Mouse (Mus musculus) limb, embryonic 12.5 days (tissue): Measurements from ENCODE around the gene Csdc2. TPM values are rescaled to one million over a fixed set of nuclear protein-coding genes. Genes with fewer than 3 reads are reported as not detected.

Experiments used
- ATAC-seq: fragments of 200-750 bp; cut with Nextera tagmentation; 2 replicates; pipeline ENCODE4 v1.8.0; 2017; ENCODE audit warnings: low read depth, moderate TSS enrichment; ENCODE audit not compliant: insufficient number of reproducible peaks, insufficient read depth, low FRiP score, low TSS enrichment
- H3K27ac ChIP-seq: fragments of 300-500 bp; sonication (generic); 2 replicates; pipeline ENCODE4 v1.5.1; 2016; ENCODE audit warnings: mild to moderate bottlenecking, moderate library complexity
- H3K27me3 ChIP-seq: fragments of 300-500 bp; sonication (generic); 2 replicates; pipeline ENCODE4 v1.6.1; 2016; ENCODE audit warnings: mild to moderate bottlenecking, moderate library complexity
- H3K36me3 ChIP-seq: fragments of 300-500 bp; sonication (generic); 2 replicates; pipeline ENCODE4 v1.6.1; 2016; ENCODE audit warnings: mild to moderate bottlenecking, moderate library complexity
- H3K4me1 ChIP-seq: fragments of 300-500 bp; sonication (generic); replicated peaks from 2 replicates; pipeline ENCODE4 v1.6.1; 2016
- H3K4me2 ChIP-seq: fragments of 300-500 bp; sonication (generic); 2 replicates; pipeline ENCODE4 v1.6.1; 2016; ENCODE audit warnings: mild to moderate bottlenecking, moderate library complexity
- H3K4me3 ChIP-seq: fragments of 300-500 bp; sonication (generic); replicated peaks from 2 replicates; pipeline ENCODE4 v1.5.1; 2016; ENCODE audit warnings: mild to moderate bottlenecking
- H3K9ac ChIP-seq: fragments of 300-500 bp; sonication (generic); replicated peaks from 2 replicates; pipeline ENCODE4 v1.6.1; 2016; ENCODE audit warnings: mild to moderate bottlenecking, moderate library complexity
- H3K9me3 ChIP-seq: fragments of 300-500 bp; sonication (generic); 2 replicates; pipeline ENCODE4 v1.6.1; 2016; ENCODE audit warnings: mild to moderate bottlenecking, moderate library complexity
- WGBS: fragments of 180-500 bp; shearing (Covaris S2); methylation state at CpG from one replicate; pipeline ENCODE4 v1.1.7; 2016; 5-methylcytosine and 5-hydroxymethylcytosine counted together
- polyA plus RNA-seq: library from polyadenylated mRNA; unstranded; fragments of >200 nt; fragmentation: Nextera tagmentation; extraction: Ambion mirVana; gene quantifications from 2 replicates; pipeline ENCODE4 v1.2.1, GENCODE M21; 2016

Csdc2 gene
- 7.9 and 9.6 TPM in 2 replicates for polyA plus RNA-seq

DNA sequence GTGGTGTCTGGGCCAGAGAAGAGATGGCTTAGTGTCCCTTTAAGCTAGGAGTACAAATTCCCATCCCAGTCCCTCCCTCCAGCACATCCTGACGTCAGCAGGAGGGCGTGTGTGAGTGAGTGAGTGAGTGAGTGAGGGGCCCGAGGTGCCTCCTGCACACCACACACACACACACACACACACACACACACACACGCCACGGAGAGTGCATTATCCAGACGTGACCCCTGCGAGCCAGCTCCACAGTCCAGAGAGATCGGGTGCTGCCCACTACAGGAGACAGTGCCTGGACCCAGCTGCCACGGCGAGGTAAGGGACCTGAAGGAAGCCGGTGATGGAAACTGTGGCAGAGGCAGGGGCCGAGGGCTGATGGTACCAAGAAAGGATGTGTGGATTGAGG is at the start of gene Csdc2:
Gene Csdc2, plus strand, starts transcription at position 81 of the 400 bp plus-strand sequence.
- Histone ChIP-seq H3K4me3 (peak within 1 kb of the TSS; percentile 49), H3K27me3 (peaks cover 7% of the 10 kb centered on the region), H3K36me3 (no peaks in the 10 kb centered on the region), H3K9me3 (no peaks in the 10 kb centered on the region), H3K9ac (peak within 1 kb of the TSS; percentile 61), H3K4me2 (peak within 1 kb of the TSS; percentile 72), H3K4me1 (peaks cover 32% of the 10 kb centered on the region), H3K27ac (0 out of 2 replicates have a peak within 1 kb of the TSS, but pooled peaks have one; percentile 56)
- 0% methylated on average over 12 of the region's 12 CpGs for WGBS
- peak; percentile 55 for ATAC-seq

DNA sequence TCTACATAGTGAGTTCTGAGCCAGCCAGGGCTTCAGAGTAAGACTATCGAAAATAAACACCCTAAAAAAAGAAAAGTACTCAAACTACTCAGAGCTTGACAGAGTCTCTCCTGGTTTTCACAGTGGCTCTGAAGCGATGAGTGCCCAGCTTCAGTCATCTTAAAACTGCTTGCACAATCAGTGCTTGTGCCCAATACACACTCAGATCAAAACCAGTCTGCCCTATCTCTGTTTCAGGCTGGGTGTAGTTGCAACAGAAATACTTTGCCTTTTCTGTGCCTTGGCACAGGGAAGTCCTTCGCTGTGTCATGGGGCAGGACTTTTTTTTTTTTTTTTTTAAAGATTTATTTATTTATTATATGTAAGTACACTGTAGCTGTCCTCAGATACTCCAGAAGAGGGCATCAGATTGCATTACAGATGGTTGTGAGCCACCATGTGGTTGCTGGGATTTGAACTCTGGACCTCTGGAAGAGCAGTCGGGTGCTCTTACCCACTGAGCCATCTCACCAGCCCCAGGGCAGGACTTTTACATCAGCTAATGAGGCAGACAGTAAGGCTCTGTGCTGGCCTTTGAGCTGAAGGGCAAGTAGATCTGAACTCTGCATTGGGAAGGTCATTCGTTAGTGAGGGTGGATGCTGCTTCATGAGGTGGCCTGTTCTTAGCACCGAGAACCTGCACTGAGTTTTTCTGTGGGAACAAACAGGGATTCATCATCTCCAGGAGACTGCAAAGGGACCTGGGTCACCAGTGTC is 49.6 kb upstream of the Csdc2 start:
- Histone ChIP-seq H3K4me2 (no peak overlapping the region), H3K4me1 (no peaks in the 10 kb centered on the region), H3K9ac (no peak overlapping the region), H3K9me3 (no peaks in the 10 kb centered on the region), H3K27me3 (no peaks in the 10 kb centered on the region), H3K36me3 (peaks cover 48% of the 10 kb centered on the region), H3K4me3 (no peak overlapping the region), H3K27ac (no peak overlapping the region)
- no peak for ATAC-seq
- WGBS = 91% methylated on average over 6 of the region's 6 CpGs

DNA sequence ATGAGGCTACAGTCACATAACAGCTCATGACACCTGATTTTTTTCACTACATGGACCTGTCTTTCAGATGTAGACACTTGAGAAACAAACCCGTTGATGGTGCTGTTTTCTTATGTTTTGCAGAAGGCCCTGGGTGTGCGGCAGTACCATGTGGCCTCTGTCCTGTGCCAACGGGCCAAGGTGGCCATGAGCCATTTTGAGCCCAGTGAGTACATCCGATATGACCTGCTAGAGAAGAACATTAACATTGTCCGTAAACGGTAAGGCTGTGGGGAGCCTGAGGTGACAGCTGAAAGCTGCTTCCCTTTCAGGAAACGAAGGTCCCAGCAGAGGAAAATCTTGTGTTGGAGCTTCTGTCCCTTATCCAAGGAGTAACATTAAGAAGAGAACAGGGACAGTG is 47.4 kb upstream of the Csdc2 start:
- Histone ChIP-seq H3K9ac (no peak overlapping the region), H3K9me3 (no peaks in the 10 kb centered on the region), H3K4me3 (no peak overlapping the region), H3K27me3 (no peaks in the 10 kb centered on the region), H3K4me1 (no peaks in the 10 kb centered on the region), H3K36me3 (peaks cover 63% of the 10 kb centered on the region), H3K4me2 (no peak overlapping the region), H3K27ac (no peak overlapping the region)
- 93% methylated on average over 7 of the region's 7 CpGs for WGBS
- ATAC-seq = no peak

DNA sequence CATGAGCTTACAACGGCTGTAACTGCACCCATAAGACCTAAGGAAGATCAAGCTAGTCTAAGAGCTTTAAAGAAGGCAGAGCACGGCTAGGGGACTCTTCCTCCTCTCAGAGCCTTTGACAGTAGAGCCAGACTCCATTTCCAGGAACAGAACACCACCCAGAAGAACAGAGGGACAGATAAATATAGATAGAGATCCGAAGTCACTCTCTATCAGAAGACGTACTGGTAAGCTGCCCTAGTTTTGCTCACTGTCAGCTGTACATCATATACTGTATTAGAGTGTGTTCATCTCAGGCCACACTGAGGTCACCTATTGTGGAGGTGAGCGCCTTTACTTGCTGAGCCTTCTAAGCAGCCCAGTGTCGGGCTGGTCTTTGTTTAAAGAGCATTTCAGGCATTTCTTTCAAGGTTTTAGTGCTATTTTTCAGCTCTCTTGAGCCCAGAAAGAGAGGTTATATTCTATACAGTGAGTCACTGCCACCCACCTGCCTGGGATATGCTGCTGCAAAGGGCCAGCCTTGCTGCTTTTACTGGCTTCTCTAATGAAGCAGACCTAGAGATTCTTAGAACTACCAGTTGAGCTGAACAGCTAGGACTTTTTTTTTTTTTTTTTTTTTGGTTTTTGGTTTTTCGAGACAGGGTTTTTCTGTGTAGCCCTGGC is 45.3 kb upstream of the Csdc2 start:
- Histone ChIP-seq H3K9ac (no peak overlapping the region), H3K36me3 (peaks cover 78% of the 10 kb centered on the region), H3K4me2 (no peak overlapping the region), H3K27ac (no peak overlapping the region), H3K4me3 (no peak overlapping the region), H3K4me1 (no peaks in the 10 kb centered on the region), H3K27me3 (no peaks in the 10 kb centered on the region), H3K9me3 (no peaks in the 10 kb centered on the region)
- 91% methylated on average over 7 of the region's 7 CpGs for WGBS
- ATAC-seq = no peak

DNA sequence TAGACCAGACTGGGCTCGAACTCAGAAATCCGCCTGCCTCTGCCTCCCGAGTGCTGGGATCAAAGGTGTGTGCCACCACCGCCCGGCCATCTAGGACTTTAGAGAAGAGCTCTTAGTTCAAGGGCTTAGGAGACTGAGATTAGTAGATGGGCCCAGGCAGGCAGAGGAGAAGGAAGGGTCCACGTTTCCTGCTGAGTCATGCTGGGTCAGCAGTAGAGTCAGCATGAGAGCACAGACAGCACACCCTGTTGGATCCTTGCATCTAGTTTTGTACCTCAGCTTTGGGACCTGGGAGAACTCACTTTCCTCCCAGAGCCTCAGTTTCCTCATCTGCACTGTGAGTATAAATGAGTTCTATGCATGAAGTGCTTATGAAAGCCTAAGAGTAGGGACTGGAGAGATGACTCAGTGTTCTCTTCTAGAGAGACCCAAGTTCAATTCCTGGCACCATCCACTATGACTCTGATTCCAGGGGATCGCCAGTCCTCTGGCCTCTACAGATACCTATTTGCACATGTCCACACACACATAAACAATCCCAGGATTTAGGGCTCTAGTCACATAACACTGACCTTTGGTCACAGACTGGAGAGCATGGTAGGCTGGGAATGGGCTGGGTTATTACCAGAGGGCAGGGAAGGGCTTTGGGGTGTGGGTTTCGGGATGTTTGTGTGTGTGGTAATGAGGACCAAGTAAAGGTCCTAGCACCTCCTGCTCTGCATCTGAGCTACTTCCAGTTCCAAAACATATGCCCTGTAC is 44.6 kb upstream of the Csdc2 start:
- H3K9ac ChIP-seq = no peak overlapping the region
- no peaks in the 10 kb centered on the region for H3K9me3 ChIP-seq
- no peaks in the 10 kb centered on the region for H3K4me1 ChIP-seq
- H3K4me2 ChIP-seq = no peak overlapping the region
- WGBS = 93% methylated on average over 8 of the region's 8 CpGs
- no peaks in the 10 kb centered on the region for H3K27me3 ChIP-seq
- no peak overlapping the region for H3K4me3 ChIP-seq
- no peak overlapping the region for H3K27ac ChIP-seq
- H3K36me3 ChIP-seq = peaks cover 79% of the 10 kb centered on the region
- no peak for ATAC-seq

DNA sequence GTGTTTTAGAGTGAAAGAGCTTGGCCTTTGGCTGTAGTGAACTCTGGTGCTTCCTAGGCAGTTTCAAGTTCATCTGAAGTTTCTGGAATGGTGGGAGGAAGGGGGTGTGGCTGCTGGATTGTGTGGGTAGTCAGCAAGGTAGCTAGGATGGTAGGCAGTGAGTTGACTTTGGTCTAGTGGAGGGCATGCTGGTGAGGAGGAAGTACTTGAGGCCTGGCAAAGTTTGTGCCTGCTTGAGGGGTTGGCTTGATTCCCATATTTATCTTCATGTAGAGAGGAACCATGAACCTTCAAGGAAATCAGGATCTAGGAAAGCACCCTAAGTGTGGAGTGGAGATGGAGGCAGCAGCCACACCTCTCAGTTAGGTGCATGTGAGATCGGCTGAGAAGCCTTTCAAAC is 42.6 kb upstream of the Csdc2 start:
- Histone ChIP-seq H3K9ac (no peak overlapping the region), H3K4me3 (no peak overlapping the region), H3K9me3 (no peaks in the 10 kb centered on the region), H3K36me3 (peaks cover 87% of the 10 kb centered on the region), H3K27ac (no peak overlapping the region), H3K4me2 (no peak overlapping the region), H3K4me1 (no peaks in the 10 kb centered on the region), H3K27me3 (no peaks in the 10 kb centered on the region)
- 87% methylated on average over 1 of the region's 1 CpGs for WGBS
- no peak for ATAC-seq

DNA sequence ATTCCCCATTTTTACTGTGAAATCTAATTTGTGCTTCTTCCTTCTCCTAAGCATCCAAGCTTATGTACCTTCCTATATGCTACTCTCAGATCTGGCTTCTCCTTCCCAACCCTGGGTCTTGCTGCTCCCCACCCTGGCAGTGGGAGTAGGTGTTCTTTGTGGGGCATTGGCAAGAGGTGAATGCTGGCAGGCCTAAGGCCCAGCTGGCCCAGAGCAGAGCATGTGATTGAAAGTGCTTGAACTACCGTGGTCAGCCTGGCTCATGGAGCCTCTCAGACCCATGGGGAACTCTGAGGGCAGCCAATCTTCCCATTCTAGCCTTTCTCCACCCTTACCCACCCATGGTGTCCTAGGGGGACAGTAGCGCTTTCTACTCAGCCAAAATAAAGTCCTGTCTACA is 40.2 kb upstream of the Csdc2 start:
- Histone ChIP-seq H3K9me3 (no peaks in the 10 kb centered on the region), H3K36me3 (peaks cover 83% of the 10 kb centered on the region), H3K4me3 (no peak overlapping the region), H3K9ac (no peak overlapping the region), H3K27me3 (no peaks in the 10 kb centered on the region), H3K4me2 (no peak overlapping the region), H3K4me1 (no peaks in the 10 kb centered on the region), H3K27ac (no peak overlapping the region)
- no peak for ATAC-seq
- WGBS = 81% methylated on average over 2 of the region's 2 CpGs

DNA sequence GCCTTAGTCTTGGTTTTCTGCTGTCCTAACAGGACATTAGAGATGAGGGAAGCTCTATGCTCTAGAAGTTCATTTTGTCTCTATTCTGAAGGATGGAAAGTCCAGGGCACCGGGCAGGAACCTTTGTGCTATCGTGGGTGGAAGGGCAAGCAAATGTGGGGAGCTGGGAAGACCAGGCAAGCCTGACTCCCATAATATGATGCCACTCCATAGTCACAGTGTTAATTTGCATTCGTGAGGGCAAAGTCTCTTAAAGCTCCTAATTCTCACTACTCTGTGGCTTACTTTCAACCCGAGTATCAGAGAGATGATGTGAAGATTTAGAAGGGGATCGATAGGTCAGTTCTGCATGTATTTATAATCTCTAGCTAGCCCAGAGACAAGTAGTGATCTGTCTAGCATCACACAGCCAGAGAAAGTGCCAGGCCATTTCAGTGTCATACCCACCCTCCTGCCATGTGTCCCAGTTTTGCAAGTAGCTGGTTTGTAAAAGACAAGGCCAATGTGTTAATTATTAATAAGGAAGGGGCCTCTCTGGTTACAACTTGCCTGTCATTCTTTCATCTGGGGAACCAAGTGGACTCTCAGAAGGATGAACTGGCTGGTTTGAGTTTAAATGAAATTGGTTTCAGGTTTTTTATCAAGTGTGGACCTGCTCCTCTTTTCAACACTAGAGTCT is 38.8 kb upstream of the Csdc2 start:
- 92% methylated on average over 5 of the region's 5 CpGs for WGBS
- no peaks in the 10 kb centered on the region for H3K27me3 ChIP-seq

DNA sequence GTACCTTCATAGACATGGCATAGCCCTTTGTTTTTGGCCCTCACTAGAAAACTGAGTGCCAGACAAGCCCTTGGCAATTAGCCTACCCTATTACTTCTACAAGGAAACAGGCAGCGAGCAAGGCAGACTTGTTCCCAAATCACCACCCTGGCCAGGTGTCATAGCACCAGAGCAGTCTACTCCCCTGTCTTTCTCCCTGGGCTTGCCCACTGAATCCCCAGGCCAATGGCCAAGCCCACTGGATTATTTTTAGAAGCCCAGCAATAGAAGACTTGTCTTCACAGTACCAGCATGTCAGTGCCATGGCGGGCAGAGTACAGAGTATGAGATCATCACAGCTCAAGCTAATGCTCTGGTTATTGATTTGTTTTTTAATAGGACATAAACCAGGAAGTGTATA is 37.8 kb upstream of the Csdc2 start:
- ATAC-seq = no peak
- Histone ChIP-seq H3K9ac (no peak overlapping the region), H3K9me3 (no peaks in the 10 kb centered on the region), H3K4me1 (no peaks in the 10 kb centered on the region), H3K4me3 (no peak overlapping the region), H3K4me2 (no peak overlapping the region), H3K36me3 (peaks cover 88% of the 10 kb centered on the region), H3K27ac (no peak overlapping the region), H3K27me3 (no peaks in the 10 kb centered on the region)
- 90% methylated on average over 2 of the region's 2 CpGs for WGBS

More for the DNA sequence above, 38.8 kb upstream of the Csdc2 start:
- Histone ChIP-seq H3K4me1 (no peaks in the 10 kb centered on the region), H3K4me3 (no peak overlapping the region), H3K9me3 (no peaks in the 10 kb centered on the region), H3K36me3 (peaks cover 84% of the 10 kb centered on the region), H3K4me2 (no peak overlapping the region), H3K9ac (no peak overlapping the region), H3K27ac (no peak overlapping the region)
- ATAC-seq = no peak

DNA sequence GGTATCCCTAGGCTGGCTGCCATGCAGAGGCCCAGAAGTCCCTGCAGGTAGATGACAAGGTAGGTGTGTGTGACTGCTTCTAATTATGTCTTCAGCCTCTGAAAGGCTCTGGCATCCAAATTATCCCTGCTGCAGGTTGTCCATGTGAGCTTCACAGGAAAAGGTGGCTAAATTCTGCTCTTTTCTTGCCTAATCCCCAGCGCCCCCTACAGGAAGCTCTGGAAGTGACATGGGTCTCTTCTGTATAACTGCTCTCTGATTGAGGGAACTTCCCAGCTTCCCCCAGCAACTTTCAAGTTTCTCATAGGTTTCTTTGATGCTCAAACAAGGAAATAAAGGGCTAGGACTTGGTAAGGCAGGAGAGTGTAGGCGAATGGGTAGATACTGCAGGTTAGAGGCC is 31.6 kb upstream of the Csdc2 start:
- Histone ChIP-seq H3K4me2 (no peak overlapping the region), H3K4me1 (no peaks in the 10 kb centered on the region), H3K36me3 (peaks cover 99% of the 10 kb centered on the region), H3K9ac (no peak overlapping the region), H3K4me3 (no peak overlapping the region), H3K27me3 (no peaks in the 10 kb centered on the region), H3K27ac (no peak overlapping the region), H3K9me3 (no peaks in the 10 kb centered on the region)
- 36% methylated on average over 2 of the region's 2 CpGs for WGBS
- no peak for ATAC-seq

DNA sequence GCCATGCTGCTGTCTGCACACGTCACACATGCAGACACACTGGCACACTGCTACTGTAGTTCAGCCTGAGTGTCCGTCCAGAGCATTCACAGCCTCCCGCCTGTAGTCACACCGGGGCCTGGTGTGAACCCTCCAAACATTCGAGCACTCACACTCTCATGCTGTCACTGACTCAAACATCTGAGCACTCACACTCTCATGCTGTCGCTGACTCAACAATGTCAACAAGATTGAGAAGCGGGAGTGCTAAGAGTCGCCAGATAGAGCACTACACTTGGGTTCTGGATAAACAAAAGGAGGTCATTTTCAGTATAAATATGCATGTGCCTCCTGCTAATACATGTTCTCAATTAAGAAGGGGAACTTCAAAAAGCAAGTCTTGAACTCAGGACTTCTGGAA is 28.6 kb upstream of the Csdc2 start:
- H3K9me3 ChIP-seq = no peaks in the 10 kb centered on the region
- H3K4me3 ChIP-seq = no peak overlapping the region
- WGBS = 92% methylated on average over 8 of the region's 8 CpGs
- no peak for ATAC-seq
- no peaks in the 10 kb centered on the region for H3K4me1 ChIP-seq
- H3K27me3 ChIP-seq = no peaks in the 10 kb centered on the region
- peaks cover 99% of the 10 kb centered on the region for H3K36me3 ChIP-seq
- no peak overlapping the region for H3K4me2 ChIP-seq
- H3K27ac ChIP-seq = no peak overlapping the region
- no peak overlapping the region for H3K9ac ChIP-seq
